Mouse (Mus musculus): Measurements from ENCODE around the gene Olfr1480. TPM values are rescaled to one million over a fixed set of nuclear protein-coding genes. Genes with fewer than 3 reads are reported as not detected.

The Olfr1480 gene
- total RNA-seq (2023), result not detected

GRCm38 (mm10) chr19:13527613-13528012 lies at the start of gene Olfr1480:
Olfr1480 (plus strand) TSS chr19:13527913.

GRCm38 (mm10) chr19:13480096-13480495 lies 47.6 kb upstream of the Olfr1480 start, which contains the start of gene Olfr1475:
Olfr1475 (minus strand) TSS chr19:13480196.

GRCm38 (mm10) chr19:13500246-13500645 lies 27.5 kb upstream of the Olfr1480 start, which contains the start of gene Olfr1477:
Olfr1477 (plus strand) TSS chr19:13500546.

Other genes with a start within 250 kb of the Olfr1480 start
- not detected for gene Olfr1465, start 212.4 kb upstream of the Olfr1480 start, total RNA-seq (2023)
- not detected for gene Olfr1466, start 189.1 kb upstream of the Olfr1480 start, total RNA-seq (2023)
- not detected for gene Olfr1467, start 165.7 kb upstream of the Olfr1480 start, total RNA-seq (2023)
- not detected for gene Olfr1469, start 120.1 kb upstream of the Olfr1480 start, total RNA-seq (2023)
- not detected for gene Olfr1471, start 84.5 kb upstream of the Olfr1480 start, total RNA-seq (2023)
- not detected for gene Olfr1472, start 71.8 kb upstream of the Olfr1480 start, total RNA-seq (2023)
- not detected for gene Olfr1474, start 58.3 kb upstream of the Olfr1480 start, total RNA-seq (2023)
- not detected for gene Olfr1475, start 47.7 kb upstream of the Olfr1480 start, total RNA-seq (2023)
- not detected for gene Olfr1477, start 27.4 kb upstream of the Olfr1480 start, total RNA-seq (2023)
- not detected for gene Olfr1484, start 55.6 kb downstream of the Olfr1480 start, total RNA-seq (2023)
- not detected for gene Olfr1487, start 89.5 kb downstream of the Olfr1480 start, total RNA-seq (2023)
- gene Olfr1489, start 103.7 kb downstream of the Olfr1480 start, total RNA-seq (2023), result not detected
- gene Olfr1490, start 123.2 kb downstream of the Olfr1480 start, total RNA-seq (2023), result not detected
- gene Olfr1491, start 169.4 kb downstream of the Olfr1480 start, total RNA-seq (2023), result not detected
- not detected for gene Olfr1493-ps1, start 195.4 kb downstream of the Olfr1480 start, total RNA-seq (2023)
- not detected for gene Olfr1494, start 211.8 kb downstream of the Olfr1480 start, total RNA-seq (2023)
- not detected for gene Olfr1495, start 236.7 kb downstream of the Olfr1480 start, total RNA-seq (2023)
- not detected for gene Olfr1496, start 250.0 kb downstream of the Olfr1480 start, total RNA-seq (2023)